Mouse (Mus musculus): ENCODE measurements around the gene Rora. TPM values are rescaled to one million over a fixed set of nuclear protein-coding genes. Genes with fewer than 3 reads are reported as not detected.

Gene Rora
- polyA plus RNA-seq, 1 experiment: 24.1 TPM

DNA sequence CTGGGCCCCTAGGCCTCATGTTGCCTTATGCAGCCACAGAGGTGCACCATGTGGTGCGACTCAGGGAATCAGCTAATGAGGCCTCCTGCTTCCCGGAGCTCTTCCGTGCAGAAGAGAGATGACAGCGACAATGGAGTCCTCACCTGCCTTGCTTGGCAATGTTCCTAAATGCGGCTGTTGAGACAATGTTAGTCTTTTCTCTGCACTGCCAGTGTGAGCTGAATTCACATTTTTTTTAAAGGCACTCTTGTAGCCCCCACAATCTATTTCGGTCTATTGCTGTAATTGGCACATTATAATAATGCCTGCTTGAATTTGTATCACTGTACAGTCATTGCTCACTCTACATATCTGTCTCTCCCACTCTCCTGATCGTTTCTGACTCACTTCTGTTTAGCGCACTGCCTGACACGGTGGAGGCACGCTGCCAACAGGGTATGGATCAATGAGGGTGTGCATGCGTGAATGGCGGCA is 269.6 kb downstream of the Rora start:
- H3K27ac ChIP-seq (ENCODE audit: control insufficient read depth, insufficient read depth, low read depth, low read length): no peak overlapping the region
- H3K36me3 ChIP-seq (ENCODE audit: control insufficient read depth, insufficient read depth, low read length): no peaks in the 10 kb centered on the region
- no peaks in the 10 kb centered on the region for H3K27me3 ChIP-seq (ENCODE audit: control insufficient read depth, insufficient read depth, low read length)
- TF ChIP-seq POLR2A (IDR thresholded peaks at IDR 0.05; ENCODE audit: control insufficient read depth, low read depth, low read length) (no peak), CTCF (IDR thresholded peaks at IDR 0.05; ENCODE audit: control insufficient read depth, insufficient read depth, insufficient replicate concordance, low read depth, low read length) (no peak)
- no peaks in the 10 kb centered on the region for H3K4me1 ChIP-seq (ENCODE audit: control insufficient read depth, insufficient read depth, low read length)
- no peak overlapping the region for H3K4me3 ChIP-seq (ENCODE audit: control insufficient read depth, low read depth, low read length)

DNA sequence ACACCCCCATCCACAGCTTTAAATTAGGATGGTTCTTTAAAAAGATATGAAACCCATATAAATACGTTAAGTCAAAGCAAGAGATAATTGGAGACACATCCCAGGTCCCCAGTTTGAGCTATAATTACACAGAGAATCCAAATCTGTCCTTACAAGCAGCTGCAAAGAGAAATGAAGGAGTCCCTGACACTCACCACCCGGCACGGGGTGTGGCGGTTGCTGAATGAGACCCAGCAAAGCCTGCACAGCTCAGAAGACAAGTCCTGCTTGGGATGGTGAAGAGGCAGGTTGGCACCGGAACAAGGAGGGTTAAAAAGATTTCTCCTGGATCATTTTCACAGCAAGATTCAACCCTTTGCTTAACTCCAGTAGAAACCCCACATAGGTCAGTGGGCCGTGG is 272.8 kb downstream of the Rora start:
- Histone ChIP-seq H3K4me3 (ENCODE audit: control insufficient read depth, low read depth, low read length) (no peak overlapping the region), H3K27ac (ENCODE audit: control insufficient read depth, insufficient read depth, low read depth, low read length) (no peak overlapping the region), H3K36me3 (ENCODE audit: control insufficient read depth, insufficient read depth, low read length) (no peaks in the 10 kb centered on the region), H3K27me3 (ENCODE audit: control insufficient read depth, insufficient read depth, low read length) (no peaks in the 10 kb centered on the region), H3K4me1 (ENCODE audit: control insufficient read depth, insufficient read depth, low read length) (no peaks in the 10 kb centered on the region)
- no peak for TF ChIP-seq CTCF (IDR thresholded peaks at IDR 0.05; ENCODE audit: control insufficient read depth, insufficient read depth, insufficient replicate concordance, low read depth, low read length)
- no peak for TF ChIP-seq POLR2A (IDR thresholded peaks at IDR 0.05; ENCODE audit: control insufficient read depth, low read depth, low read length)

DNA sequence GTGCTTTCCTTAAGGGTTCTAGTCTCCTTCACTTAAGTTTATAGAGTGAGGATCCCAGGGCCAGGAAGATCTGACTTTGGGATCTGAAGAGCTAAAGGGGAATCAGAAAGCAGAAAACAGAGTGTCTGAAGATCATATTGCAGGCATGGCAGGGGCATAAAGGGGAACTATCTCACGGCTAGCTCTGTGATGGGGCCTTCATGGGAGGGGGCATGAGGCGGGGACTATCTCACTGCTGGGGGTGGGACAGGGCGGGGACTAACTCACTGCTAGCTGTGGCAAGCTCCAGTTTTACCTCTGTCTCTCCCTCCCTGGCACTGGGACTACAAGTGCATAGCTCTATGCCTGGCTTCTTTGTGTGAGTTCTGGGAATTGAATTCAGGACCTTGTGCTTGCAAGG is 279.6 kb downstream of the Rora start:
- TF ChIP-seq CTCF (IDR thresholded peaks at IDR 0.05; ENCODE audit: control insufficient read depth, insufficient read depth, insufficient replicate concordance, low read depth, low read length) (no peak), POLR2A (IDR thresholded peaks at IDR 0.05; ENCODE audit: control insufficient read depth, low read depth, low read length) (no peak)
- Histone ChIP-seq H3K4me3 (ENCODE audit: control insufficient read depth, low read depth, low read length) (no peak overlapping the region), H3K27me3 (ENCODE audit: control insufficient read depth, insufficient read depth, low read length) (no peaks in the 10 kb centered on the region), H3K36me3 (ENCODE audit: control insufficient read depth, insufficient read depth, low read length) (no peaks in the 10 kb centered on the region), H3K27ac (ENCODE audit: control insufficient read depth, insufficient read depth, low read depth, low read length) (no peak overlapping the region), H3K4me1 (ENCODE audit: control insufficient read depth, insufficient read depth, low read length) (no peaks in the 10 kb centered on the region)

DNA sequence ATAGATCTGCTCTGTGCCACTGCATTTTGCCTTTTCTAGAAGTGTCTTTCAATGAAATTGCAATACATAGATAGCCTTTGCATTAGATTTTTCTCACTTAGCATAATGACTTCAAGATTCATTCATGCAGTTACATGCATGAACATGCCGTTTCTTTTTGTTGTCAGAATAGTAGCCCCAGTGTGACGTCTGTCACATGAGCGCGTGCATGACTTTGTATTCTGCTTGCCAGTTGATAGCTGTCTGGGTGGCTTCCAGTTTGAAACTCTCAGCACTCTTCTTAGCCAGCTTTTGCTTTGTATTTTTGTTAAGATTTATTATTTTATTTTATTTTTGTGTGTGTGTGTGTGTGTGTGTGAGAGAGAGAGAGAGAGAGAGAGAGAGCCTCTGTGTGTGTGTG is 280.7 kb downstream of the Rora start:
- Histone ChIP-seq H3K4me1 (ENCODE audit: control insufficient read depth, insufficient read depth, low read length) (no peaks in the 10 kb centered on the region), H3K27me3 (ENCODE audit: control insufficient read depth, insufficient read depth, low read length) (no peaks in the 10 kb centered on the region), H3K27ac (ENCODE audit: control insufficient read depth, insufficient read depth, low read depth, low read length) (no peak overlapping the region), H3K36me3 (ENCODE audit: control insufficient read depth, insufficient read depth, low read length) (no peaks in the 10 kb centered on the region), H3K4me3 (ENCODE audit: control insufficient read depth, low read depth, low read length) (no peak overlapping the region)
- TF ChIP-seq POLR2A (IDR thresholded peaks at IDR 0.05; ENCODE audit: control insufficient read depth, low read depth, low read length) (no peak), CTCF (IDR thresholded peaks at IDR 0.05; ENCODE audit: control insufficient read depth, insufficient read depth, insufficient replicate concordance, low read depth, low read length) (no peak)

DNA sequence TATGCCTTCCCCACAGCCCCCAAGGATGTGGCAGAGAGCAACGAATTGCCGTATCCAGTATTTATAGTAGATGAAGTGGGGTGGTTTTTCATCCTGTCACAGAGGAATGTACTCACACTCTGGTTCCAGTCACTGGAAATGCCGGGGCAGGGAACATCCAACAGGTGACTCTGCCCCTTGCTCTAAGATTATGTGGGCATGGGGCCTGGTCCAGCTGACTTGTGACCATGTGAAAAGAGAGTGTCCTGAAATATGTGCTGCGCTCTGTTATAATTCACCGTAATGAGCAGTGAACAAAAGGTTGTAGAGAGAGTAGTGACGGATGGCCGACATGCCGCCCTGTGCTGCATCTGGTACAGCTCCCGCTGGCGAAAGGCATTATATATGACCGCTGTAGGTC is 282.0 kb downstream of the Rora start:
- Histone ChIP-seq H3K36me3 (ENCODE audit: control insufficient read depth, insufficient read depth, low read length) (no peaks in the 10 kb centered on the region), H3K4me1 (ENCODE audit: control insufficient read depth, insufficient read depth, low read length) (no peaks in the 10 kb centered on the region), H3K4me3 (ENCODE audit: control insufficient read depth, low read depth, low read length) (no peak overlapping the region), H3K27me3 (ENCODE audit: control insufficient read depth, insufficient read depth, low read length) (no peaks in the 10 kb centered on the region), H3K27ac (ENCODE audit: control insufficient read depth, insufficient read depth, low read depth, low read length) (no peak overlapping the region)
- TF ChIP-seq CTCF (IDR thresholded peaks at IDR 0.05; ENCODE audit: control insufficient read depth, insufficient read depth, insufficient replicate concordance, low read depth, low read length): no peak
- TF ChIP-seq POLR2A (IDR thresholded peaks at IDR 0.05; ENCODE audit: control insufficient read depth, low read depth, low read length): no peak

DNA sequence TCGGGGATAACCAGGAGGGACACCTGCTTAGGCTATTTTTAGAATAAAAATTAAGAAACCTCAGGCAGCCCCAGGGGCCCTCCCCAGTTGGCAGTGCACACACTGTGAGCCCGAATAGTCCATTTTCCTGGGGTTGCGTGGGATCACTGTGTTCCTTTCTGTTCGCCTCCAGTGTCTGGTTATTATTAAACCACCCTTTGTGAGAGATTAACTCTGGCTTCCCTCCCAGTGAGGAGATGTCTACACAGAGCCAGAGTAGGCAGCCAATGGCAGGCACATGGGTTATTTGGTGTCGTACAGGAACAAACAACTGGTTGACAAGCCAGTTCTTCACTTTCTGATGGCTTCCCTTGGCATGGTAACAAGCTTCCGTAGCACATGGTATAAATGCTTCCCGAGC is 287.5 kb downstream of the Rora start:
- no peaks in the 10 kb centered on the region for H3K27me3 ChIP-seq (ENCODE audit: control insufficient read depth, insufficient read depth, low read length)
- H3K4me1 ChIP-seq (ENCODE audit: control insufficient read depth, insufficient read depth, low read length): no peaks in the 10 kb centered on the region
- H3K27ac ChIP-seq (ENCODE audit: control insufficient read depth, insufficient read depth, low read depth, low read length): no peak overlapping the region
- TF ChIP-seq POLR2A (IDR thresholded peaks at IDR 0.05; ENCODE audit: control insufficient read depth, low read depth, low read length) (no peak), CTCF (IDR thresholded peaks at IDR 0.05; ENCODE audit: control insufficient read depth, insufficient read depth, insufficient replicate concordance, low read depth, low read length) (no peak)
- no peak overlapping the region for H3K4me3 ChIP-seq (ENCODE audit: control insufficient read depth, low read depth, low read length)
- no peaks in the 10 kb centered on the region for H3K36me3 ChIP-seq (ENCODE audit: control insufficient read depth, insufficient read depth, low read length)

DNA sequence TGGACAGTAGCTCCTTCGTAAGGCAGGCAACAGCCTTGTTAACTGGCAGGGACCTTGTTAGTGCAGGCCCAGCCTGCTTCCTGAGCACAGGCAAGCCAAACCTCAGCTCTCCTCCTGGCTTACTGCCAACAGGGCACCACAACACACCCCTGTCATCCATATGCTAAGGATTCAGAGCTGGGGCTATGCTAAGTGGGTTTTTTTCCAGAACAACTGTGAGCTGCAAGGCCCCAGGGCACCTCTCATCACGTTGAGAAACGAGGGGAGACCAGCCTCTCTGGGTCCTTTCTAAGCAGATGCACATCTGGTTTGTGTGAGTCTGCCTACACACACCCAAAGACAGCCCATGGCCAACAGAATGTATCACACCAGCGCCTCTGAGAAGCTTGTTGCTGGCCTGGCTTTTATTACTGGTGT is 289.0 kb downstream of the Rora start:
- no peaks in the 10 kb centered on the region for H3K4me1 ChIP-seq (ENCODE audit: control insufficient read depth, insufficient read depth, low read length)
- H3K36me3 ChIP-seq (ENCODE audit: control insufficient read depth, insufficient read depth, low read length): no peaks in the 10 kb centered on the region
- TF ChIP-seq CTCF (IDR thresholded peaks at IDR 0.05; ENCODE audit: control insufficient read depth, insufficient read depth, insufficient replicate concordance, low read depth, low read length): no peak
- TF ChIP-seq POLR2A (IDR thresholded peaks at IDR 0.05; ENCODE audit: control insufficient read depth, low read depth, low read length): no peak
- H3K27ac ChIP-seq (ENCODE audit: control insufficient read depth, insufficient read depth, low read depth, low read length): no peak overlapping the region
- no peaks in the 10 kb centered on the region for H3K27me3 ChIP-seq (ENCODE audit: control insufficient read depth, insufficient read depth, low read length)
- H3K4me3 ChIP-seq (ENCODE audit: control insufficient read depth, low read depth, low read length): no peak overlapping the region

DNA sequence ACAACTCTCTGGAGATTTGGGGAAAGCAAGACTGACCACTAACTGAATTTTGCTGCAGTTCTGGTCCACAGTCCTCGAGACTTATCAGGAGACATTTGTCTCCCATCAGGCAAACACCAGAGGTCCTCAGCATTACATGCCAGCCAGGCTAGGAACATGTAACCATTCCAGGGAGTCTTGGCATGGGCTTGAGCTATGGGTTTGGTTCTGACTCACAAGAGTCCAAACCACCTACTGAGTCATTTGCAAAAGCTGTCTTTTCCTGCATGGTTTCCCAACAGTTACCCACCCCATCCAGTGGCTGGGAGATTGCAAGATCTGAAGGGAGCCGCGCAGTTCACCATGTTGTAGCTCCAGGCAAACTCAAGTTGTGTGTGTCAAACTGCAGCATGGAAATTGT is 290.4 kb downstream of the Rora start:
- TF ChIP-seq POLR2A (IDR thresholded peaks at IDR 0.05; ENCODE audit: control insufficient read depth, low read depth, low read length): no peak
- no peak for TF ChIP-seq CTCF (IDR thresholded peaks at IDR 0.05; ENCODE audit: control insufficient read depth, insufficient read depth, insufficient replicate concordance, low read depth, low read length)
- Histone ChIP-seq H3K4me3 (ENCODE audit: control insufficient read depth, low read depth, low read length) (no peak overlapping the region), H3K4me1 (ENCODE audit: control insufficient read depth, insufficient read depth, low read length) (no peaks in the 10 kb centered on the region), H3K36me3 (ENCODE audit: control insufficient read depth, insufficient read depth, low read length) (no peaks in the 10 kb centered on the region), H3K27ac (ENCODE audit: control insufficient read depth, insufficient read depth, low read depth, low read length) (no peak overlapping the region), H3K27me3 (ENCODE audit: control insufficient read depth, insufficient read depth, low read length) (no peaks in the 10 kb centered on the region)
